Mouse (Mus musculus) ZHBTc4 (cell line): ENCODE results near the gene Phldb2.

Experiments used
- DNase-seq: peaks from one replicate; pipeline ENCODE4 v3.0.0-alpha.2; 2011; ENCODE audit warnings: low read depth, low spot score

The Phldb2 gene

GRCm38 (mm10) chr16:45953394-45953793 lies at the start of gene Phldb2:
Phldb2 (minus strand) TSS chr16:45953598.
- no peak for DNase-seq

DNA sequence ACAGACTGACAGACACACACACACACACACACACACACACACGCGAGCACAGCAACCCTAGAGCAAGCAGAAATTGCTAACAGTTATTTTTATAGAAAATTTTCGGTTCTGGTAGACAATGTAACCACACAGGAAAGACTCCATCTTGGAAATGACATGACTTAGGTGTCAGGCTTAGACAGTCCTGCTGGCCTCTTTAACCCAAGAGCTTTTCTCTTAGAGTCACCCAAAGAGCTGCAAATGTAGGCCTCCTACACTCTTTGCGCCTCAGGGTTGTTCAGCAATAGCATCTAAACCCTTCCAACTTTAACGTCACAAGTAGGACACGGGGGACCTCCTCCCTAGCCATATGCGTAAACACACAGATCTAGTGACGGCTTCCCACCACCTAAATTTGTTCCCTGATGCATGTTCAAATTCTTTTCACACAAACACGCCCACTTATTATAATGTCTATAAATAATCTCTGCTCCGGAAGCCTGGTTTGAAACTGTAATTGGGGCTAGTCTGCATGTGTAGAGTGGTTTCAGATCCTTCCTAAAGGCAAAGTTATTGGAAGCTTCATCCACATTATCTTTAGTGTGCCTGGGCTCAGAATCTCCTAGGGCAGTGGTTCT lies 48.3 kb upstream of the Phldb2 start:
- no peak for DNase-seq

DNA sequence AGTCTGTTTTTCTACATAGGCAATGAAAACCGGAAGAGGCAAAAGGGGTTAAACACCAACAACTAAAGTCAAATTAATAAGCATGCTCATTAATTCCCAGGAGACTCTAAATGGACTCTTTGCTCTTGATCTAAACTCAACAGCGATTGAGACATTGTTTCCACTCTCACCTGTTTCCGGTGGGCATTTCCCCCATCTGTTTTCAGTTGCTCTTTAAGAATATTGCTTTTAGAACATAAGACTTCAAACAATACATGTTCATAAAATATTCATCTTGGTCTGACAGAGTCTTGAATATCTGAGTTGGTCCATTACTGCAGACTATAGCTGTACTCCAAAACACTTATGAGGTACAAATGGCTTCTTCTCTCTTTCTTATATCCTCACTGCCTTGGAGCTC lies 47.6 kb upstream of the Phldb2 start:
- no peak for DNase-seq

DNA sequence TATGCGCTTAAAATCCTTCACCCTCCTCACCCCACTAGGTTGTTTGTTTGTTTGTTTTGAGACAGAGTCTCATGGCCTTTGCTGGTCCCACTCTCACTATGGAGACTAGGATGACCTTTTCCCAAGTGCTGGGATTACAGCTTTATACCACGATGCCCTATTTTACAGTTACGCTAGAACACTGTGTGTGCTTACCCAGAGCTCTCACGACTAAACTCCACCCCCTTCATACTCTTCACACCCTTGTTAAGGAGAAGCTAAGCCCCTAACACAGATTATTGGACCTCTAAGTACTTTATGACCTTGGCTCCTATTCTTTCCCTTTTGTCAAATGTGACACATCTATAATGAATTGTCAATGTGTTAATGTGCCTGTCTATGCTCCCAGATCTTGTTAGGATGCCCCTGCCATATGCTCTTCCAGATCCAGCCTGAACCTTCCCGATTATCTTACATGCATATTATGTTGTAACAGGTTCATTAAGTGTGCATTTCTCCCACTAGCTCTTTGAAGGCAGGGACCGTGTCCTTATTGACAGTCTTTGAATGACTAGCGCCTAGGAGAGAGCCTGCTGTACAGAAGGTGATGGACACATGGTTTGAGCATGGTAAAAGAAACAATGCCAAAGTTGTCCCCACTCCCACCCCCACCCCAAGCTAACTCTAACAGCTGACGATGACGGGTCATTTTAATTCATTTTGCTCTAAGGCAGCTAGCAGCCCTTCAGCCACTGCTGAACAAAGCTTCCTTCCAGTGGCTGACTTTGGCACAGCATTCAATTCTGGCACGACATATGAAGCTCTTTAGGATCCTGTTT lies 46.2 kb upstream of the Phldb2 start:
- no peak for DNase-seq

GRCm38 (mm10) chr16:45998231-45998630 lies 44.8 kb upstream of the Phldb2 start:
- DNase-seq = no peak

DNA sequence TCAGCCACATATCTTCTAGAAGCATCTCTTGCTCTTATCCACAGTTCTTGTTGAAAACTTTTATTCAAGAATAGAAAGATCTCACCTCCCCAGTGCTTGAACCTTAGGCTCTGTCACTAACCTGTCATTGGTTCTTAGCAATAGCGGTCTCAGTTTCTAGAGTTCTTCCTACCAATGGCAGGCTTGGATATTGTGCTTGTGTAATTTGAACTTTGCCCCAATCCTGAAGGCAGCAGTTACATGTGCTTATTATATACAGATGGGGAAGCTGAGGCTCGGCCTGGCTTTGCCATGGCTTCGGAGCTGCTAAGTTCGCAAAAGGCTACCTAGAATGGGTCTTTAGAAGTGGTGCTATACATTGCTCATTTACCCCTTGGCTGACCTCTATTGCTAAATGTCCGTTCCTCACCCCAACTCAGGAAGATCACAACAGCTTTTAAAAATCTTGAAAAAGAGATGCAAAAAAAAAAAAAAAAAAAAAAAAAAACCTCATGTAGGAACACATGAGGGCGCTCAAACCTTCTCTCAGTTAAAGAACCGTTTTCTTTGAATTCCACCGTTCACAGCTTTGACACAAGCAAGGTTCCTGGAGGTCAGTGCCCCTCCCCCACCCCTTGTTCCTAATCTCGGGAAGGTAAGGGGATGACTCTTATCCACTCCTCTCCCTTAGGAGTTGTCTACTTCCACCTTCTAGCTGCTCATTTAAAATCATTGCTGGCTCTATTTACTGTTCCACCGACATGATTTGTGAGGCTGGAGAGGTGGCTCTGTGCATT lies 37.7 kb upstream of the Phldb2 start:
- peak; percentile 68 for DNase-seq

DNA sequence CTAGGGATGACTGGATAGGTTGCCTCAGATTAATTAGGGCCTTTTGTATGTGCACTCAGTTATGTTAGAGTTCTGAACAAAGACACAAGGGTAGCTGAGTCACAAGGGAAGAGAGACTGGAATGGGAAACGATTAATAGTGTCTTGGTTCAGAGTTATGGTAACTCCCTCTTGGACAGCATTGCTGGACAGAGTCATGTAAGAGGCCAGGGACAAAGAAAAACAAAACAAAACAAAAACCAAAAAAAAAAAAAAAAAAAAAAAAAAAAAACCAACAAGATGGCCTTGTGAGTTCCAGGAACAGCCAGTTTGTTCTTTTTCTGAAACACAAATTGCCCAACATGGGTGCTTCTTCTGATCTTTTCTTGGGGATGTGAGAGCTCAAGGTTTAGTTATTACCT lies 32.8 kb upstream of the Phldb2 start:
- no peak for DNase-seq

DNA sequence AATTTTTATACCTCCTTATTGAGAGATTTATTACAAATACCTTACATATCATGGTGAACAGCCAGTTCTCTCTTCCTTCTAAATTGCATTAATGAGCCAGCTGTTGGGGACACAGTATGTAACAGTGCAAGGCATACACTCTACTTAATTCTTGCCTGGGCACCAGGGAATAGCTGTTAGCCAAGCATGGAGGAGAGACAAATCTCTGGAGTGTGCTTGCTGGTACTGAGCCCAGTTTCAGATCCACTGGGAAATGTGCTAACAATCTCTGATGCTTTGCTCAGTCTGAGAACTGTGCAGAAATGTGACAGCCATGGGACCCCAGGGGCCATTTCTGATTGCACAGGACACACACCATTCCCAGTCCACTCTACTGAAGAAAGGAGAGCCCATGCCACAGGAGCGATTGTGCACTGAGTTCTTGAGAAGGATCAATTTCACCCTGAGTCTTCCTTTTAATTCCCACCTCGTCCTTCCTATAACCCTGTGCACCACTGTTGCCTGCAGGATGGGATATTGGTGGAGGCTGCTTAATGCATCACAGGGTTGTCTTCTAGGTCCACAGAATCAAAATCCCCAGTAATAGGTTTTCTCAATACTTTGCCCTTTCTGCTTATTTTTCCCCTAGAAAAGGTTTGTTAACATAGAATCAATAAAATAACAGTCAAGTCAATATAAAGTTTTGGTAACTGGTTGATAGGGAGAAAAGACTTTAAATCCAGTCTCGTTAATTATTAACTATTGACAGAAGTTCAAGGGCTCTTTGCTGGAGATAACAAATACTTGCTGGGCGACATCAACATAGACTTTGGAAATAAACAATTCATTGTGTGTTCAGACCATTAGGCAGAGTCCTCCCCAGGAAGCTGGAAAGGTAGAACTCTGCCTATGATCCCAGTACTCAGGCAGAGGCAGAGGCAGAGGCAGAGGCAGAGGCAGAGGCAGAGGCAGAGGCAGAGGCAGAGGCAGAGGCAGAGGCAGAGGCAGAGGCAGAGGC lies 31.5 kb upstream of the Phldb2 start:
- no peak for DNase-seq

DNA sequence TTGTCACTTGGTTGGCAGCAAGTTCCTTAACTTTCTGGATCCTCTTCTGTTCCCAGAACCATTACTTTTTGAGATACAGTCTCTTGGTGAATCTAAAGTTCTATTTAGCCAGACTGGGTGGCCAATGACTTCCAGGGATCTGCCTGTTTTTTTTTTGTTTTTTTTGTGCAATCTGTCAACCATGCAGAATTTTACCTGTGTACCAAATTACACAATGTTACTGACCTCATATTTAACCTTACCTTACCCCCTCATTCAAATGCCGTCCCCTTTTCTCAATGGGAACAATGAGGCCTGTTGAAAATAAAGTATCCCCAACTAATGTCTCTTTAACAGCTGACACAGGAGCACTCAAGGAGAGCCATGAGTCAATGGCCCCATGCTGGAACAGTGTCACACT lies 22.9 kb upstream of the Phldb2 start:
- DNase-seq = no peak

DNA sequence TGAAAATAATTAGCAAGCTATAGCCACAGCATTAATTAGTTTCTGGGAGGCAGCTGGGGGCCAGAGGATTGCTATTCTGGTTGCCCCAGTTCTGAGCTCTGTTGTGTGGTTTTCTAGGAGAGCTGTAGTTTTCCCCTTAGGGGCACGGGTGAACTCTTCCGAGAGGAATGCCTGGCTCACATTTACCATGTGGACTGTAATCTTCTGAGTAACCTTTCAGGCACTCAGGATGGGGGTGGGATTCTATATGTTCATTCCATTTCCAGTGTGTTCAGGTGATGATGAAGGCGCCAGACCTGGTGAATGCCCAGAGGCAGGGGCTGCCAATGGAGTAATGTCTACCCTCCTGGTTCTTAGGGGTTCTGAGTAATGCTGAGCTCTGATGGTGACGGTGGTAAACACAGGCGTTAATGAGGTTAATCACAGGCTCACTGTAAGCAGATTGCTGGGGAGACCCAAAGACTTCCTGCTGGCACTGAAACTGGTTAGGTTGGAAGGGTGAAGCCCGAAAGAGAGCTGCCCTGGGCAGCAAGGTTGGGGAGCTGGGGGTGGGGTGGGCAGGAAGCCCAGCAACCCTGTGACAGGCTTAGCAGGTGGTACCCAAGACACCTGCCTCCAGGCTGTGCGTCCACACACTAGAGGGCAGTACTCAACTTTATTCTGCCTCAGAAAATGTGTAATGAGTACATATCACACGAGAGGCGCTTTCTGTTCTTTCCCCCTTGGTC lies 20.7 kb upstream of the Phldb2 start:
- DNase-seq = no peak

- peak; percentile 8 for DNase-seq
These were observed 16.8 kb upstream of the Phldb2 start for GRCm38 (mm10) chr16:45970187-45970586.

- DNase-seq = no peak
These were observed 15.3 kb upstream of the Phldb2 start for GRCm38 (mm10) chr16:45968716-45969115.

DNA sequence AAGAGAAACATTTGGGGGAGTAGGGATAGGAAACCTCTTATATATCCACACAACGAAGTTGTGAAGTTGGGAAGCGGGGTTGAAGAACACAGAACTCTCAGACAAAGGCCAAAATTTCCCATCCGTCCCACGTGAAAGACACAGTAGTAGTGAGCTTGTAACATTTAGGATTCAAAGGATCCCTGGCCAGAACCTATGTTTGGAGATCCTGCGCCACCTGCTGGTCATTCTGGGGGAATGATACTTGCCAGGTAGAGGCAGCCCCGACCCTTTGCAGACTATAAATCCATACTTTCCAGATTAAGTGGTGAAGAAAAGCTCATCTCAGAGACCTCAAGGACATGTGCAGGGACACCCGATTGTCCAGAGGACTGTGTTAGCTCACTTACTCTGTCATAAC lies 14.1 kb upstream of the Phldb2 start:
- peak; percentile 79 for DNase-seq

GRCm38 (mm10) chr16:45966604-45967003 lies 13.2 kb upstream of the Phldb2 start:
- DNase-seq = no peak

DNA sequence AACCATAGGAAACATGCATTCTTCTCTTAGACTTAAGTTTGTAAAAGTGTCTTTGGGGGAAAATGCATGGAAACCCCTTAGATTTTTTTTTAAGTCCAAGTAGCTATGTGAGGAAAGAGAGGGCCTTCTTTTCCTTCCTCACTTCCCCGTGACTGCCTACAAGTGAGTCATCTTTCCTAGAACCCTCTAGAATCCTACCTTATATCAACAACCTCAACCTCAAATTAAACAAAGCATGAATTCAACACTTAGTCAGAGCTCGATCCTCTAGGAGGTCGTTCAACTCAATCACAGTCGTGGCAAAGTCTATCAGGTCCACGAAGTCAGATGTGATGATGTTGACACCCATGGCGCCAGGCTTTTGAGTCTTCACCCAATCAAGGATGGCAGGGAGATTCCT lies 11.4 kb upstream of the Phldb2 start:
- DNase-seq = no peak

DNA sequence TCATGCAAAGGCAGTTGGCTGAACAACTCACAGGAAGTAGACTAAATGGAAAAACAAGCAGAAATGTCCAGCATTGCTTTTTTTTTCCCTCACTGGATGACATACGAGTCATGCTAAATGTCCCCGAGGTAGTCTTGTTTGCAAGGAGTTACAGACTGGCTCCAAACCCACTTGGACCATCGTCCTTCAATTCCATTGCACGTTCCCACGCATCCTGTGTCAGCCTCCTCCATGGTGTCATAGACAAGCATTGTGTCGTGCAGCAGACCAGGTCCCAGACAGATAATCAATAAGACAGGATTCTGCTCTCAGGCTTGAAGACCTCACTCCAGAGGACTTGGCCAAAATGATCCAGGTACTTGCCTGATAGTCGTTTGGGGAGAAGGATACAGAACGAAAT lies 10.4 kb upstream of the Phldb2 start:
- no peak for DNase-seq

- DNase-seq = no peak
These were observed 9.7 kb upstream of the Phldb2 start for GRCm38 (mm10) chr16:45963088-45963487.

GRCm38 (mm10) chr16:45960978-45961377 lies 7.6 kb upstream of the Phldb2 start:
- DNase-seq = no peak

GRCm38 (mm10) chr16:45956390-45956950 lies 3.1 kb upstream of the Phldb2 start:
- no peak for DNase-seq

GRCm38 (mm10) chr16:45952501-45952900 lies 897 bp downstream of the Phldb2 start:
- DNase-seq = no peak
